Mouse (Mus musculus): Measurements from ENCODE around the gene Atp8a2. TPM values are rescaled to one million over a fixed set of nuclear protein-coding genes. Genes with fewer than 3 reads are reported as not detected.

The Atp8a2 gene
- total RNA-seq, 2 experiments from 2014 or later: 4.1 to 6.3 TPM

DNA sequence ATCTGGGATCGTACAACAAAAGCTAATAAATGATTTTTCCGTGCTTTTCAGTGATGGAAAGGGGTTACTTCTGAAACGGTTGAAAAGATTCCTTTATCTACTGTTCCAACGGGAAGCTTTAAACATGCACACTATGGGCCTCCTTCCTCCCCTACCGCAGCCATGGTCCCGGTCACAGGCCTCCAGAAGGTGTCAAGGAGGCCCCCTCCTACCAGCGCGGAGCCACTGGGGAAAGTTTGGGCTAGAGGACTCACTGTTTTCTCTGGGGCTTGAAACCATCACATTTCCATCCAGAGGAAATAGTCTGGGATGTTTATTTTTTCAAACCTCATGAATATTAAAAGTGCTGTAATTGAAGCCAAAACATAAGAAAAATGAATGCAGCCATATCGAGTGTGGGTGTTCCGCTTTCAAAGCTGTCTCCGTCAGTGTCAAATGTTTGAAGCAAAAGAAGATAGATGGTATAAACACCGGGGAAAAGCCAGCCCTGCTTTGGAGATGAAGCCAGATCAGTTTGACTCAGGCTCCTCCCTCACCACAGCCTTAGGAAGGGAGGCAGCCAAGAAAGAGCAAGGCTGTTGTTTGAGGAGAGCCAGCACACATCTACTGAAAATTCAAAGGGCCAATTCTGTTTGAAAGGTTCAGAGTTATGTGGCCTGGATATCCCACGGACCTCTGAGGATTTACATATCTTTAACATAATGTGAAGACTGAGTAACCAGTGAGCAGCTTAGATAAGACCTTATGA is 481.1 kb downstream of the Atp8a2 start:
- no peak for DNase-seq

DNA sequence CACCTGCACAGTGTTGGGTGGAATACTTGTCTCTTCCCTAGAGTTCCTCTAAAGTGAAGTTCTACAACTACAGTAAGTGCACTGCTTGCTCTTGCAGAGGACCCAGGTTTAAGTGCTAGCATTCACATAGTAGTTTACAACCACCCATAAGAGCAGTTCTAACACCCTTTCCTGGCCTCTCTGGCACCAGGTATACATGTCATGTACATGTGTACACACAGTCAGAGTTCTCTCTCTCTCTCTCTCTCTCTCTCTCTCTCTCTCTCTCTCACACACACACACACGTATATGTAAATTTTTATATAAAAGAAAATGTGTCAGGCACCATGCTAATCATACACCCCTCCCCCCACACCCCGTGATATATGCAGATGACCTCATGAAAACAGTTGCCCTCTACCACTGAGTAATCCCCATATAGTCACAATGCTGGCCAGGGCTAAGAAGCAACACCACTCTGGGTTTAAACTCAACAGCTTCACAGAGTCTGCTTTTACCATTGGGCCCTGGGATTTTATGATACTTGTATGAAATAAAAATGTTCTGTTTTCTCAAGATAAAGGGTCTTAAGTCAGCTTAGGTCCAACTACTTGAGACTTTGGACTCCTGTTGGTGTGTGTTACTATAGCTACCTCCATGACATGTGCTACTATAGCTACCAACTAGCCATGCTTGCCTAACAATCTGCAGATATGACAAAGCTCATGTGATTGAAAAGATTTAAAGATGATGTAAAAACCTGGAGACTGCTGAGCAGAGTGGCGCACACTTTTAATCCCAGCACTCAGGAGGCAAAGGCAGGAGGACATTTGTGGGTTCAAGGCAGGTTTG is 487.3 kb downstream of the Atp8a2 start:
- DNase-seq: no peak

- DNase-seq: no peak
Measured at GRCm38 (mm10) chr14:59708009-59708408, 489.0 kb downstream of the Atp8a2 start.

GRCm38 (mm10) chr14:59705326-59706058 is 491.5 kb downstream of the Atp8a2 start:
- no peak for DNase-seq

DNA sequence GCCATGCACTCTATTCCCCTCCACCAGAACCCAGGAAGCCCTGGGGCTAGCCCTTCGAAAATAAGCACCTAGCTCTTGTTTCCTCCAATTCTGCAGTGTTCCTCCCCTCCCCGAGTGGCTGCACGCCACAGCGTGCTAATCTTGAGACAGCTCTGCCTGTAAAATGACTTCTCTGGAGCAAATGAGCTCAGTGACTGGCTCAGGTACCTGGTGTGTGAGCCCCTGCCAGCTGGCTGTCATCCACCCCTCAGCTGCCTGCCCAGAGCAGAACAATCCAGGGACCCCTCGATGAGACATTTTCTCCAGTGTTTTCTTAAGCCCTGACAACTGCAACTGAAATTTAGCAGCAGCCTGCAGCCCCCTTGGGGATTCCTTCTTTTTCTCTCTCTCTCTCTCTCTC is 495.5 kb downstream of the Atp8a2 start:
- DNase-seq: peak in 1 of 2 experiments; percentile 32

- no peak for DNase-seq
Measured at GRCm38 (mm10) chr14:59695160-59695559, 501.8 kb downstream of the Atp8a2 start.

GRCm38 (mm10) chr14:59692164-59692563 is 504.8 kb downstream of the Atp8a2 start:
- no peak for DNase-seq

GRCm38 (mm10) chr14:59691402-59691801 is 505.6 kb downstream of the Atp8a2 start:
- DNase-seq: no peak

- DNase-seq: no peak
Measured at GRCm38 (mm10) chr14:59690954-59691353, 506.0 kb downstream of the Atp8a2 start.

- DNase-seq: no peak
Measured at GRCm38 (mm10) chr14:59689596-59689995, 507.4 kb downstream of the Atp8a2 start.

GRCm38 (mm10) chr14:59686229-59686628 is 510.8 kb downstream of the Atp8a2 start:
- no peak for DNase-seq

DNA sequence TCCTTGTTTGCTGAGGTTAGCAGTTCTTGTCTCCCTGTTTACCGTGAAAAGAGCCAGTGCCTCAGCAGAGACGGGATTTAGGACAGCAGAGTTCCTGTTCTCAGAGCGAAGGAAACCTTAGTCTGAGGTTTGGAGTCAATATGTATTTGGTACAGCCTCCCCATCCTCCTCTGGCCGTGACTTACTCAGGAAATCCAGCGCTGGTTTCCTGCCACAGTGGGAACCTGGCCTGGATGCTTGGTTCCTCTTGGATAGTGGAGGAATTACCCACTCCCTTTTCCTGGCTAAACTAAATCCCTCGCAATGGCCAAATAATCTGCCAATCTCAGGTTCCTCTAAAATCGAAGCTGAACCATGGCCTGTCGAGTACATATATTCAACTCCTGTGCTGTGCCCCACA is 511.6 kb downstream of the Atp8a2 start:
- peak in 1 of 2 experiments; percentile 13 for DNase-seq

DNA sequence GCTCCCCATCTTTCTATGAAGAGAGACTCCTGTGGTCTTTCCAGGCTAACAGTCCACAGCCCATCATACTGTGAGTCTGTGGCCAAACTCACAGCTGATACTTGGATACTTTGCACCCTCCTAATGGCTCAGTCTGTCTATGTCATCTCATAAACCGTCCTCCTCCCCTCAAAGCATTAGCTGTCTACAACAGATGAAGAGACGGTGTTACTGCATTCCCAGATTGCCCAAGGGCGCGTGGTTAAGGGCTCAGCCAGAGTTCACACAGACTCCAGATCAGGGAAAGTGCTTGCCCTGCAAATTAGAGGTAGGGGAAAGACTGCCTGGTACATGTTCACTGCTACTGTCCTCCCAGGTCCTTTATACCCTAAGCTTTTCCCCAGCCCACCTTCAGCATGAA is 515.1 kb downstream of the Atp8a2 start:
- no peak for DNase-seq

- no peak for DNase-seq
Measured at GRCm38 (mm10) chr14:59677598-59678003, 519.4 kb downstream of the Atp8a2 start.

DNA sequence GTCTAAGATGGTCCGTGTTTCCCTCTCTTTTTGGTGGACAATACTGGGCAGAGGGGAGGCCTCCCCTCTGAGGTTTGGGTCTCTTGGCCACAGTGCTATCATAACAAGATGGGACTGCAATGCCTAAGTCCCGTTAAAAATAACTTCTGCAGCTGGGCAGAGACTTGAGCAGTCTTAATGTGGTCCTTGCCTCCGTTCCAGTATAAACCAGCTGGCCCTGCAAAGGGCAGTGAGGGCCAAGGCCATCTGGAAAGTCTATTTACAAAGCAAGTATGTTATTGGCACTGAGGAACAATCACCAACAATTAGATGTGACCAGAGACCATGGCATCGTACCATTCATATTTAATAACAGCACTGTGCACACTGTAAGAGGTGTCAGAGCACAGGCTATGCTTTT is 521.6 kb downstream of the Atp8a2 start:
- no peak for DNase-seq

- no peak for DNase-seq
Measured at GRCm38 (mm10) chr14:59674556-59674955, 522.4 kb downstream of the Atp8a2 start.

GRCm38 (mm10) chr14:59672893-59673515 is 524.0 kb downstream of the Atp8a2 start:
- no peak for DNase-seq

GRCm38 (mm10) chr14:59657098-59657497 is 539.9 kb downstream of the Atp8a2 start:
- no peak for DNase-seq

- no peak for DNase-seq
Measured at GRCm38 (mm10) chr14:59656591-59656990, 540.4 kb downstream of the Atp8a2 start.

DNA sequence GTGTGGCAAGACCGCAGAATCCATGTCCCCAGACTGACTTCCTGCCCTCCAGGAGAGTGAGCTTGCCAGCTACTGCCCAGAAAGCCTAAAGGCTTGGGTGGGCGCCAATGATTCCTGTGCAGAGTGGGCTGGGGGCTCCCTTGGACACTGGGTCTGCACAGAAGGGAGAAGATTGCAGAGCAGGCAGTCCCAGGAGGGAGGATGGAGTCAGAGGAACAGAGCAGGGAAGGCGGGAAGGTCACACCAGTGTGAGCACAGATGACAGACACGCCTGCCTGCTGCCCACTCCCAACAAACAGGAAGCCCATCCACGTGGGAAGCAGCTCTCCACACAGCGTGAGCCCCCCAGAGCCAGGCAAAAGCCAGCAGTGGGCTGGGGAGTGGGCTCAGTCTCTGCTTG is 547.6 kb downstream of the Atp8a2 start:
- DNase-seq: no peak

- DNase-seq: no peak
Measured at GRCm38 (mm10) chr14:59648611-59649010, 548.4 kb downstream of the Atp8a2 start.
